Mouse (Mus musculus): ENCODE measurements at regions not wholly inside any gene's neighbourhood (a gene's known extent, or its start where the extent isn't known, plus 50 kb on each side); places are given as distances from the start of the nearest gene placed in this dataset.

DNA sequence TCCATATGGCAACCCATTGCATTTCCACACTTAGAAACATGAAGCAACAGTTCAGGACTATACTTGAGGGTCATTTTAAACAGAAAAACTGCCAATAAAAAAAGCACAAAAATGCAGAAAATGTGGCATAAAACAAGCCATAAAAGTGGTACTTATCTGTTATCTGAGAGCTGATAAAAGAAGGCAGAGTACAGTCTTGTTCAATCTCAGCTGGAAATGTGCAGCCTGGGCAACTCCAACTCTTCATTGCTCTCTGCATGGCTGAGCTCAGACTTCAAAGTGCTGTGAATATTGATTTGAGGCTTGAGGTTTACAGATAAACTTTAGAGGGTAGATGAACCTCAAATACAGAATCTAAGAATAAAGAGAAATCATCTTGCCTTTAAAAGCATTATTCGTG is 151.1 kb upstream of the Lrrn1 start:
- no peak overlapping the region for H3K9ac ChIP-seq
- no peaks in the 10 kb centered on the region for H3K9me3 ChIP-seq (replicated peaks)
- 52% methylated on average over 1 of the region's 1 CpGs for WGBS (ENCODE audit: insufficient replicate concordance)
- H3K4me2 ChIP-seq, result no peak overlapping the region
- H3K27me3 ChIP-seq, result no peaks in the 10 kb centered on the region
- no peak overlapping the region for H3K4me3 ChIP-seq (replicated peaks)
- ATAC-seq (ENCODE audit: insufficient read depth), result no peak
- no peak overlapping the region for H3K27ac ChIP-seq (replicated peaks)
- H3K36me3 ChIP-seq (replicated peaks), result no peaks in the 10 kb centered on the region
- no peaks in the 10 kb centered on the region for H3K4me1 ChIP-seq (replicated peaks)

DNA sequence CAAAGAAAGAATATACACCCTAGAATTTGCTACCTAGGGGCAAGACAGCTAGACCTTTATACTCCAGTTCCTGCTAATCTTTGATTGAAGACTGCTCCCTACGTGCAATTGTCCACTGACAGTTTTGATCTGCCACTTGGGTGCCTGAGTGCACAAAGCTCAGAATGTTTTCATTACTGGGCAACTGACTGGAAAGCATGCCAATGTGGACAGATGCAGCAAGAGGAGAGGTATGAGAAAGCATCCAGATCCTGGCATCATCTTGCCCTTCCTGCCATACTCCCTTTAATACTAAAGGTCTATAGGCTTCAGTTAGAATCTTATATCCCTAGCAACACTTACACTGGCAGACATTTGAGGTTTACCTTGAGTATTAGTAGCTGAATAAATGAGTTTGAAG is 148.9 kb upstream of the Lrrn1 start:
- Histone ChIP-seq H3K4me2 (no peak overlapping the region), H3K4me1 (replicated peaks) (no peaks in the 10 kb centered on the region), H3K9me3 (replicated peaks) (no peaks in the 10 kb centered on the region), H3K27me3 (no peaks in the 10 kb centered on the region), H3K36me3 (replicated peaks) (no peaks in the 10 kb centered on the region), H3K27ac (replicated peaks) (no peak overlapping the region), H3K9ac (no peak overlapping the region), H3K4me3 (replicated peaks) (no peak overlapping the region)
- ATAC-seq (ENCODE audit: insufficient read depth), result no peak
- 45% methylated on average over 1 of the region's 1 CpGs for WGBS (ENCODE audit: insufficient replicate concordance)

DNA sequence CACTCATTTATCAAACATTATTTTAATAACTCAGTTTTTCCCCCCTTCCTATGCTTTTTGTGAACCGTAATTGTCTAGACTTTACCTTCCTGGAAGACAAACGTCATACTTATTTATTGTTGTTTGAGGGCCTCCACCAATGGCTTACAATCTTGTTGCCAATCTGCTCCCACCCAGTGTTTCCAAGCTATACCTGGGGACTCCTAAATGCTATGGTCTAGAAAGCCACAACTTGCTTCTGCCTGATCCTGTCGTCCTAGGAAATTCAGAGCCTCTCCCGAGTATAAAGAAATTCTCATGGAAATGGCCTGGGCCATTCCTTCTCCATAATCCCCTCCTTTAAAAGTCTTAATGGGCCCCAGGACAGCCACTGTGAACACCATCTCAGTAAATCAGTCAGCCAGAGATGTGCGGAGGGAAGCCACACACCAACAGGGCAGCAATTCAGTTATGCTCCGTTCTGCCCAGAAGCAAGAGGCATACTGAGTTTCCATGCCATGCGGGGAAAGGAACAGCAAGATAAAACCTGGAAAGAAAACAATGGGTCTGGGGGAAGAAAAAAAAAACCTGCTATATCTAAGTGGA is 143.4 kb upstream of the Lrrn1 start:
- Histone ChIP-seq H3K4me2 (no peak overlapping the region), H3K9ac (no peak overlapping the region), H3K27me3 (no peaks in the 10 kb centered on the region), H3K27ac (replicated peaks) (no peak overlapping the region), H3K36me3 (replicated peaks) (no peaks in the 10 kb centered on the region), H3K9me3 (replicated peaks) (no peaks in the 10 kb centered on the region), H3K4me3 (replicated peaks) (no peak overlapping the region), H3K4me1 (replicated peaks) (no peaks in the 10 kb centered on the region)
- WGBS (ENCODE audit: insufficient replicate concordance), result 53% methylated on average over 7 of the region's 7 CpGs
- ATAC-seq (ENCODE audit: insufficient read depth), result no peak

DNA sequence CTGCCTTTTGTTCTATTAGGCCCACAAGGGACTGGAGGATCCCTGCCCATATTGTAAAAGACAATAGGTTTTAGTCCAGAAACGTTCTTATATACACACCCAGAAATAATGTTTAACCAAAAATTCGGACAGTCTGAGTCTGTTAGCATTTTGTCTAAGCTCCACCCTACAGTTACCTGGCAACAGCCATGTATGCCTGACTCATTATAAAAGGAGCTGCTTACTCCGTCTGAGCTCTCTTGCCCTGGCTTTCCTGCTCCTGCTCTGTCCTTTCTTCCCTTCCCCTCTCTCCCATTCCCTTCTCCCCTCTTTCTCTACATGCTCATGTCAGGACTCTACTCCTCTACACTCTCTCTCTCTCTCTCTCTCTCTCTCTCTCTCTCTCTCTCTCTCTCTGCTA is 139.7 kb upstream of the Lrrn1 start:
- H3K9me3 ChIP-seq (replicated peaks), result no peaks in the 10 kb centered on the region
- no peak overlapping the region for H3K4me2 ChIP-seq
- no peak overlapping the region for H3K4me3 ChIP-seq (replicated peaks)
- WGBS (ENCODE audit: insufficient replicate concordance), result 50% methylated on average over 3 of the region's 3 CpGs
- no peak overlapping the region for H3K27ac ChIP-seq (replicated peaks)
- no peak overlapping the region for H3K9ac ChIP-seq
- H3K4me1 ChIP-seq (replicated peaks), result no peaks in the 10 kb centered on the region
- H3K36me3 ChIP-seq (replicated peaks), result no peaks in the 10 kb centered on the region
- no peaks in the 10 kb centered on the region for H3K27me3 ChIP-seq
- ATAC-seq (ENCODE audit: insufficient read depth), result no peak

DNA sequence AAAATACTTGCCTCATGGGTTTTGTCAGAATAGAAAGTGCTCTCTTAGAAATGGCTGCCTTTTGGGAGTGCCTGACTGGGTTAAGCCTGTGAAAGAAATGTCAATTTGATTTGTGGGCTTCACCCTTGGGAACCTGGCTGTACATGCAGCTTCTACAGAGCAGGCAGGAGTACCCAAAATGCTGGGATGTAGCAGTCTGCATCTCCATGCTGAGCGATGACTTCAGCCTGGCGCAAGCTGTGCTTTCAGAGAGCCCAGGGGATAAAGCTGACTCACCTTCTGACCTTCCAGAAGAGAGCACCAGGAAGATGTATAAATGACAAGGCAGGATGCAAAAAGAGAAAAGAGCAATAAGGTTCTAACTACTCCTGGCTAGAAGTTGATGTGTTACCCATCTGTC is 135.0 kb upstream of the Lrrn1 start:
- H3K27me3 ChIP-seq, result no peaks in the 10 kb centered on the region
- H3K36me3 ChIP-seq (replicated peaks), result no peaks in the 10 kb centered on the region
- no peak for ATAC-seq (ENCODE audit: insufficient read depth)
- no peaks in the 10 kb centered on the region for H3K4me1 ChIP-seq (replicated peaks)
- no peak overlapping the region for H3K4me3 ChIP-seq (replicated peaks)
- no peaks in the 10 kb centered on the region for H3K9me3 ChIP-seq (replicated peaks)
- H3K27ac ChIP-seq (replicated peaks), result no peak overlapping the region
- no peak overlapping the region for H3K9ac ChIP-seq
- no peak overlapping the region for H3K4me2 ChIP-seq
- WGBS (ENCODE audit: insufficient replicate concordance), result 63% methylated on average over 2 of the region's 2 CpGs

DNA sequence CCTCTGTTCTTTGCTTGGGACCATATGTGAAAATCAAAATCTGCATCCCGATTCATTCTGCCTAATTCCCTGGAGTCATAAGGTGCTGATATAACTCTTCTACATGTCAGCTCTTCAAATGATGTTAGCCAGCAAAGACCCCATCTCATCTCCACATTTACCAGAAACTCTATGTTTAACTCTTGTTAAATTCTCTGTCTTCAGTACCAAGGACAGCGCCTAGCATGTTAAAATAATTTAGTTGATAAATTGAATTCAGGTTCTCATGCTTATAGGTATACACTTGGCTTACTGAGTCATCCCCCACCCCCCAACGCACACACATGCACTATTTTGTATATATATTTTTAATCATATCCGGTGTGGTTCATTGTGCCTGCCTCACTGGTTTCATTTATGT is 113.8 kb upstream of the Lrrn1 start:
- no peaks in the 10 kb centered on the region for H3K9me3 ChIP-seq (replicated peaks)
- H3K9ac ChIP-seq, result no peak overlapping the region
- ATAC-seq (ENCODE audit: insufficient read depth), result no peak
- 54% methylated on average over 4 of the region's 4 CpGs for WGBS (ENCODE audit: insufficient replicate concordance)
- no peak overlapping the region for H3K4me2 ChIP-seq
- H3K27ac ChIP-seq (replicated peaks), result no peak overlapping the region
- no peaks in the 10 kb centered on the region for H3K4me1 ChIP-seq (replicated peaks)
- H3K36me3 ChIP-seq (replicated peaks), result no peaks in the 10 kb centered on the region
- H3K4me3 ChIP-seq (replicated peaks), result no peak overlapping the region
- H3K27me3 ChIP-seq, result no peaks in the 10 kb centered on the region

DNA sequence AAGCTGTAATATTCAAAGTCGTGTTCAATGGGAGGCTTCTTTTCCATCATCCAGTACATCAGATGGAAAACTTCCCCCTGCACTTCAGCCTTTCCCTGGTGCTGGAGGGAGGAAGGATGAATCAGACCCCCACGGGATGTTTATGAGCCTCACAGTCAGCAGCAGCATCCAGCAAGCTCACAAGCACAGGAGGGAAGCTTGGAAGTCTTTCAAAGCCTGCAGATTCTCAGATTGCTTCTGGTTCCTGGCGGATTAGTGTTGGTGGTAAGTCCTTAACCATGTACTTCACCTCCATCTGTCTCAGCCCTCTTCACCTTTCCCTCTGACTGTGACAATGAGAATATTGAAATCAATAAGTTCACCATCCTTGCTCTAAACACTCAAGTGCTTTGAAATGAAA is 107.5 kb upstream of the Lrrn1 start:
- no peak for ATAC-seq (ENCODE audit: insufficient read depth)

DNA sequence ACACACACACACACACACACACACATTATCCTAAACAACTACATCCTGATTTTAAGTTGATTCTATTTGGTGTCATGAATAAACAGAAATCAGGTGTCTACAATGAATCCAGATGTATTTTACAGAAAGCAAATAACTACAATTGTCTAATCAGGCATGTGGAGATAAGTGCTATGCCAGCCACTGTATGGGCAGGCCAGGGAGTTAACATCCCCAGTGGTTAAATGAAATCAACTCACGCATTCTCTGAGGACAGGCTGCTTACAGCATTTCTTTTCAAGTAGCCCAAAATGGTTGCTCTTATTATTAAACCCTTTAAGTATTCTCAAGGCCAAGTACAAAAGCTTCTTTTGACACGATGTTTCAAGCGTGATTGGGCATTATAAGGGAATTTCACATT is 103.0 kb upstream of the Lrrn1 start:
- no peak for ATAC-seq (ENCODE audit: insufficient read depth)
- Histone ChIP-seq H3K9me3 (replicated peaks) (no peaks in the 10 kb centered on the region), H3K4me3 (replicated peaks) (no peak overlapping the region), H3K36me3 (replicated peaks) (no peaks in the 10 kb centered on the region), H3K27ac (replicated peaks) (no peak overlapping the region), H3K4me2 (no peak overlapping the region), H3K4me1 (replicated peaks) (no peaks in the 10 kb centered on the region), H3K27me3 (no peaks in the 10 kb centered on the region), H3K9ac (no peak overlapping the region)
- 62% methylated on average over 3 of the region's 3 CpGs for WGBS (ENCODE audit: insufficient replicate concordance)

More for the DNA sequence above, 107.5 kb upstream of the Lrrn1 start:
- WGBS (ENCODE audit: insufficient replicate concordance), result 22% methylated on average over 3 of the region's 3 CpGs
- Histone ChIP-seq H3K27me3 (no peaks in the 10 kb centered on the region), H3K9ac (no peak overlapping the region), H3K4me3 (replicated peaks) (no peak overlapping the region), H3K36me3 (replicated peaks) (no peaks in the 10 kb centered on the region), H3K4me1 (replicated peaks) (no peaks in the 10 kb centered on the region), H3K9me3 (replicated peaks) (no peaks in the 10 kb centered on the region), H3K27ac (replicated peaks) (no peak overlapping the region), H3K4me2 (no peak overlapping the region)

DNA sequence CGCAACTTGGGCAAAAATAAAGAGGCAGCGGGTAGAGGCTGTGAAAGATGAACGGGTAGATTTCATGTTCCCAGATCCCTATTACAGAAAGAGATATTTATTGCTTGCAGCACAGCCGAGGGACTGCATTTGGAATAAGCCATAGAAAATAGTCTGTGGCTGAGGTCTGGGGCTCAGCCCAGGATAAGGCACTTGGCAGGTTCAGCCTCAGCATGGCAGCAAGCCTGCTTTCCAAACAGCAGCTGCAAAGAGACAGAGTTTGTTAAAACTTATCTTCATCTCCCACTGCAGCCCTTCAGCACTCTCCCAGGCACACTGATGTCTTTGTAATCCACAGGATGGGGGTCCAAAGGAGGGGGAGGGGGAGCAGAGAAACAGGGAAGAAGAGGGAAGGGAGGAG is 98.5 kb upstream of the Lrrn1 start:
- Histone ChIP-seq H3K4me3 (replicated peaks) (no peak overlapping the region), H3K4me1 (replicated peaks) (no peaks in the 10 kb centered on the region), H3K27ac (replicated peaks) (no peak overlapping the region), H3K4me2 (no peak overlapping the region), H3K9me3 (replicated peaks) (no peaks in the 10 kb centered on the region), H3K27me3 (no peaks in the 10 kb centered on the region), H3K36me3 (replicated peaks) (no peaks in the 10 kb centered on the region), H3K9ac (no peak overlapping the region)
- ATAC-seq (ENCODE audit: insufficient read depth), result no peak
- 57% methylated on average over 4 of the region's 4 CpGs for WGBS (ENCODE audit: insufficient replicate concordance)

DNA sequence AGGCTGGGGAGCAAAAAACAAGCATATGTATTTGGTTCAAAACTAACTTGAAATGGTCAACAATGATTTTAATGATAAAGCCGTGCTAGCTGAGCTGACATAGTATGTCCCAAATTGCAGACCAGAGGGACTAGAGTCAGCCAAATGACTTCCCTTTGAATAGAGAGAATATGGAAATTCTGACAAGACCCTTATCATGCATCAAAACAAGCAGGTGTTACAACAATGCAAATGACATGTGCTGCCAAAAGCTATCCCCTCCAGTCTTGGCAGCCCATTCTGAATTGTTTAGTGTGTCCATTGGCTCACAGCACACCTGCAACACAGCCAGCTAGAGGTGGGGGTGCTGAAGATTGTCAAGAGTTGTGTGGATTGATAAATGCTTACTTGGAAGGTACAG is 87.5 kb upstream of the Lrrn1 start:
- Histone ChIP-seq H3K9me3 (replicated peaks) (no peaks in the 10 kb centered on the region), H3K4me3 (replicated peaks) (no peak overlapping the region), H3K36me3 (replicated peaks) (no peaks in the 10 kb centered on the region), H3K27ac (replicated peaks) (no peak overlapping the region), H3K4me1 (replicated peaks) (no peaks in the 10 kb centered on the region), H3K9ac (no peak overlapping the region), H3K4me2 (no peak overlapping the region), H3K27me3 (no peaks in the 10 kb centered on the region)
- WGBS (ENCODE audit: insufficient replicate concordance), result 76% methylated on average over 1 of the region's 1 CpGs
- no peak for ATAC-seq (ENCODE audit: insufficient read depth)

DNA sequence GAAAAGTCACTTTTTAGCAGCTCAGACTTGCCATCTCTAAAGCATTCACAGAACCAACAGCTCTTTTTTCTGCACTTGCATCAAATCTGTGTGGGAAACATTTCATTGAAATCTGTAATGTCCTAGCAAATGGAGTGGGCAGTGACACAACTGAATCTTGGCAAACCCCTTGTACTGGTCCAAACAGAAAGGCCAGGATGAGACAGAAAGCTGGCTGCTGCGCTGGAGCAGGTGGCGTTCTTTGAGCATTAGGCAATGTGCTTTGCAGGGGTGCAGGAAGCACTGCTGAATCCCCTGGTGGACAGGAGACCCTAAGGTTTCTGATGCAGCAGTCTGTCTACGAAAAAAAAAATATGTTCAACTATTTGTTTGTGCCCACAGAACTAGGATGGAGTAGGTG is 85.2 kb upstream of the Lrrn1 start:
- no peak for ATAC-seq (ENCODE audit: insufficient read depth)
- no peak overlapping the region for H3K9ac ChIP-seq
- no peak overlapping the region for H3K27ac ChIP-seq (replicated peaks)
- H3K4me2 ChIP-seq, result no peak overlapping the region
- H3K4me1 ChIP-seq (replicated peaks), result no peaks in the 10 kb centered on the region
- H3K27me3 ChIP-seq, result no peaks in the 10 kb centered on the region
- H3K4me3 ChIP-seq (replicated peaks), result no peak overlapping the region
- no peaks in the 10 kb centered on the region for H3K9me3 ChIP-seq (replicated peaks)
- 48% methylated on average over 3 of the region's 3 CpGs for WGBS (ENCODE audit: insufficient replicate concordance)
- H3K36me3 ChIP-seq (replicated peaks), result no peaks in the 10 kb centered on the region

DNA sequence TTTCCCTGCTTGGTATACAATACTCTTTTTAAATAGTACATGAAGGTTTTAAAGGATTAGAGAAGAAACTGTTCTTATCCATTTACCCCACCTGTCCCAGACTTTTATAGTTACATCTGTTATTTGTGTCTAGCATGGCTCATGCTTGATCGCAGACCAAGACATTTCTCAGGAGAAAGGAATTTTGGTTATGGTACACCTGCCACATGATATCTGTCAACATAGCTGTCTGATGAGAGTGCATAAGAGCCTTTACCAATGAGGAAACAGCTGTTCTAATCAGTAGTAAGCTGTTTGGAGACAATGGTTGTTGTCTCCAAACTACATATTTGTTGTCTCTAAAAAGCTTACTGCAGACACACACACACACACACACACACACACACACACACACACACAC is 70.3 kb upstream of the Lrrn1 start:
- Histone ChIP-seq H3K9ac (no peak overlapping the region), H3K4me2 (no peak overlapping the region), H3K9me3 (replicated peaks) (no peaks in the 10 kb centered on the region), H3K4me3 (replicated peaks) (no peak overlapping the region), H3K36me3 (replicated peaks) (no peaks in the 10 kb centered on the region), H3K4me1 (replicated peaks) (no peaks in the 10 kb centered on the region), H3K27me3 (no peaks in the 10 kb centered on the region), H3K27ac (replicated peaks) (no peak overlapping the region)
- 78% methylated on average over 1 of the region's 1 CpGs for WGBS (ENCODE audit: insufficient replicate concordance)
- no peak for ATAC-seq (ENCODE audit: insufficient read depth)
